Mouse (Mus musculus) forebrain, postnatal 0 days (tissue): ENCODE results near the gene Cd63. TPM values are rescaled to one million over a fixed set of nuclear protein-coding genes. Genes with fewer than 3 reads are reported as not detected.

ENCODE experiments used
- ATAC-seq: fragments of 200-750 bp; cut with Nextera tagmentation; 2 replicates; pipeline ENCODE4 v1.8.0; 2017; ENCODE audit warnings: mild to moderate bottlenecking, moderate library complexity
- DNase-seq: peaks from one replicate; pipeline ENCODE4 v3.0.0-alpha.2; 2015
- H3K27ac ChIP-seq: fragments of 300-500 bp; sonication (generic); 2 replicates; pipeline ENCODE4 v1.5.1; 2014; ENCODE audit warnings: low read depth, mild to moderate bottlenecking, antibody characterized with exemption, low read length, moderate library complexity, mixed read lengths
- H3K27me3 ChIP-seq: fragments of 300-500 bp; sonication (generic); 2 replicates; pipeline ENCODE4 v1.6.1; 2014; ENCODE audit warnings: mild to moderate bottlenecking, low read length, mixed read lengths; ENCODE audit not compliant: insufficient read depth
- H3K36me3 ChIP-seq: fragments of 300-500 bp; sonication (generic); 2 replicates; pipeline ENCODE4 v1.6.1; 2014; ENCODE audit warnings: mild to moderate bottlenecking, moderate library complexity; ENCODE audit not compliant: insufficient read depth
- H3K4me1 ChIP-seq: fragments of 300-500 bp; sonication (generic); 2 replicates; pipeline ENCODE4 v1.6.1; 2014; ENCODE audit warnings: antibody characterized with exemption; ENCODE audit not compliant: insufficient read depth
- H3K4me2 ChIP-seq: fragments of 300-500 bp; sonication (generic); 2 replicates; pipeline ENCODE4 v1.6.1; 2014; ENCODE audit warnings: low read depth, mild to moderate bottlenecking, moderate library complexity
- H3K4me3 ChIP-seq: fragments of 300-500 bp; sonication (generic); 2 replicates; pipeline ENCODE4 v1.5.1; 2014; ENCODE audit warnings: low read depth, low read length, mixed read lengths
- H3K9ac ChIP-seq: fragments of 300-500 bp; sonication (generic); 2 replicates; pipeline ENCODE4 v1.6.1; 2014; ENCODE audit warnings: mild to moderate bottlenecking
- H3K9me3 ChIP-seq: fragments of 300-500 bp; sonication (generic); 2 replicates; pipeline ENCODE4 v1.6.1; 2016; ENCODE audit warnings: low read length
- CTCF ChIP-seq: sonication (generic); IDR thresholded peaks from 2 replicates; pipeline ENCODE4 v1.5.1; 2016; ENCODE audit warnings: antibody characterized with exemption, control low read depth, low read depth
- WGBS: fragments of 180-500 bp; shearing (Covaris S2); extraction: QIAGEN DNeasy Blood & Tissue Kit; methylation state at CpG from one replicate; pipeline ENCODE4 v1.1.7; 2014; 5-methylcytosine and 5-hydroxymethylcytosine counted together
- polyA plus RNA-seq: library from polyadenylated mRNA; unstranded; fragments of >200 nt; fragmentation: Nextera tagmentation; extraction: Ambion mirVana; gene quantifications from 2 replicates; pipeline ENCODE4 v1.2.1, GENCODE M21; 2015
- total RNA-seq: library from RNA; depleted of rRNA; stranded (reverse); fragments of >200 nt; gene quantifications from 2 replicates; pipeline ENCODE4 v1.2.3, GENCODE M21; 2014

The Cd63 gene
- total and polyA plus RNA-seq, 2 experiments from 2014 or later: 11.7 to 188 TPM

GRCm38 (mm10) chr10:128934997-128935787 lies 34.4 kb downstream of the Cd63 start:
- Histone ChIP-seq H3K9me3 (no peaks in the 10 kb centered on the region), H3K27me3 (peaks cover 31% of the 10 kb centered on the region), H3K4me1 (no peaks in the 10 kb centered on the region), H3K4me2 (no peak overlapping the region), H3K4me3 (no peak overlapping the region; the same call in 1 of the 2 replicates), H3K27ac (no peak overlapping the region), H3K36me3 (no peaks in the 10 kb centered on the region), H3K9ac (no peak overlapping the region)
- TF ChIP-seq CTCF: no peak
- WGBS: 62% methylated on average over 7 of the region's 7 CpGs
- ATAC-seq (no peak), DNase-seq (no peak)

- H3K36me3 ChIP-seq: no peaks in the 10 kb centered on the region
- DNase-seq: no peak
- no peaks in the 10 kb centered on the region for H3K9me3 ChIP-seq
- H3K4me3 ChIP-seq: no peak overlapping the region
- 70% methylated on average over 8 of the region's 8 CpGs for whole genome bisulfite sequencing
- no peak overlapping the region for H3K4me2 ChIP-seq
- no peak overlapping the region for H3K27ac ChIP-seq
- ATAC-seq: no peak
- no peaks in the 10 kb centered on the region for H3K4me1 ChIP-seq
- no peak for TF ChIP-seq CTCF
- no peak overlapping the region for H3K9ac ChIP-seq
- H3K27me3 ChIP-seq: peaks cover 31% of the 10 kb centered on the region
These were observed 35.1 kb downstream of the Cd63 start for GRCm38 (mm10) chr10:128935826-128936440.

- no peak overlapping the region for H3K4me3 ChIP-seq
- no peak overlapping the region for H3K9ac ChIP-seq
- DNase-seq: no peak
- ATAC-seq: no peak
- 75% methylated on average over 12 of the region's 12 CpGs for WGBS
- no peak overlapping the region for H3K27ac ChIP-seq
- H3K9me3 ChIP-seq: no peaks in the 10 kb centered on the region
- H3K36me3 ChIP-seq: no peaks in the 10 kb centered on the region
- no peak overlapping the region for H3K4me2 ChIP-seq
- TF ChIP-seq CTCF: no peak
- H3K4me1 ChIP-seq: no peaks in the 10 kb centered on the region
- peaks cover 15% of the 10 kb centered on the region for H3K27me3 ChIP-seq
These were observed 37.1 kb downstream of the Cd63 start for GRCm38 (mm10) chr10:128937756-128938390.

- H3K9me3 ChIP-seq: no peaks in the 10 kb centered on the region
- H3K27ac ChIP-seq: no peak overlapping the region
- ATAC-seq (no peak), DNase-seq (no peak)
- H3K4me3 ChIP-seq: no peak overlapping the region
- 64% methylated on average over 9 of the region's 9 CpGs for WGBS
- no peak overlapping the region for H3K4me2 ChIP-seq
- H3K4me1 ChIP-seq: no peaks in the 10 kb centered on the region
- H3K36me3 ChIP-seq: no peaks in the 10 kb centered on the region
- peaks cover 10% of the 10 kb centered on the region for H3K27me3 ChIP-seq
- no peak for TF ChIP-seq CTCF
- no peak overlapping the region for H3K9ac ChIP-seq
These were observed 37.7 kb downstream of the Cd63 start for GRCm38 (mm10) chr10:128938457-128938856.

GRCm38 (mm10) chr10:128938974-128939373 lies 38.2 kb downstream of the Cd63 start:
- WGBS: 71% methylated on average over 5 of the region's 5 CpGs

GRCm38 (mm10) chr10:128940475-128941061 lies 39.8 kb downstream of the Cd63 start:
- H3K9me3 ChIP-seq: no peaks in the 10 kb centered on the region
- no peaks in the 10 kb centered on the region for H3K27me3 ChIP-seq
- H3K27ac ChIP-seq: no peak overlapping the region
- TF ChIP-seq CTCF: no peak
- no peak overlapping the region for H3K4me3 ChIP-seq
- DNase-seq (no peak), ATAC-seq (no peak)
- 84% methylated on average over 10 of the region's 10 CpGs for WGBS
- H3K36me3 ChIP-seq: no peaks in the 10 kb centered on the region
- H3K4me1 ChIP-seq: no peaks in the 10 kb centered on the region
- no peak overlapping the region for H3K4me2 ChIP-seq
- no peak overlapping the region for H3K9ac ChIP-seq

More at GRCm38 (mm10) chr10:128938974-128939373, 38.2 kb downstream of the Cd63 start:
- Histone ChIP-seq H3K27ac (no peak overlapping the region), H3K36me3 (no peaks in the 10 kb centered on the region), H3K4me1 (no peaks in the 10 kb centered on the region), H3K9me3 (no peaks in the 10 kb centered on the region), H3K9ac (no peak overlapping the region), H3K27me3 (peaks cover 5% of the 10 kb centered on the region), H3K4me3 (no peak overlapping the region), H3K4me2 (no peak overlapping the region)
- ATAC-seq: no peak
- no peak for DNase-seq
- TF ChIP-seq CTCF: no peak
